Mouse (Mus musculus) cerebellum, adult 2 months (tissue): ENCODE data around the gene Rgs3.

Experiments used
- CTCF ChIP-seq: fragments of 200-500 bp; IDR thresholded peaks from 2 replicates; pipeline ENCODE4 v1.5.1; 2011; ENCODE audit warnings: low read depth, mild to moderate bottlenecking, control low read depth, low read length, moderate library complexity, borderline replicate concordance; ENCODE audit not compliant: insufficient read depth
- POLR2A ChIP-seq: fragments of 200-500 bp; IDR thresholded peaks from 2 replicates; pipeline ENCODE4 v1.6.1; 2011; ENCODE audit warnings: low read length, control low read depth, borderline replicate concordance; ENCODE audit not compliant: insufficient read depth

GRCm38 (mm10) chr4:62609333-62609732 lies 49.7 kb downstream of the Rgs3 start:
- TF ChIP-seq CTCF (no peak), POLR2A (no peak)
